Mouse (Mus musculus) bone marrow, adult 2 months (tissue): ENCODE measurements around the gene Epb41l2. TPM values are rescaled to one million over a fixed set of nuclear protein-coding genes. Genes with fewer than 3 reads are reported as not detected.

Experiments
- H3K27ac ChIP-seq: fragments of 200-500 bp; 2 replicates; pipeline ENCODE4 v1.5.1; 2012; ENCODE audit warnings: low read depth, mild to moderate bottlenecking, control low read depth, inconsistent platforms, low read length; ENCODE audit not compliant: control insufficient read depth, poor library complexity, insufficient read depth
- H3K4me1 ChIP-seq: fragments of 200-500 bp; 2 replicates; pipeline ENCODE4 v1.6.1; 2011; ENCODE audit warnings: low read length; ENCODE audit not compliant: control insufficient read depth, insufficient read depth
- H3K4me3 ChIP-seq: fragments of 200-500 bp; replicated peaks from 2 replicates; pipeline ENCODE3; 2011; ENCODE audit warnings: mild to moderate bottlenecking, low read depth, low read length, control low read depth; ENCODE audit not compliant: control insufficient read depth
- CTCF ChIP-seq: fragments of 200-500 bp; IDR thresholded peaks from 2 replicates; pipeline ENCODE4 v1.5.1; 2011; ENCODE audit warnings: low read length, control low read depth; ENCODE audit not compliant: control insufficient read depth, insufficient read depth
- POLR2A ChIP-seq: fragments of 200-500 bp; IDR thresholded peaks from 2 replicates; pipeline ENCODE4 v1.6.1; 2011; ENCODE audit warnings: low read depth, mild to moderate bottlenecking, control low read depth, low read length, borderline replicate concordance; ENCODE audit not compliant: control insufficient read depth
- WGBS: fragments of 180-500 bp; shearing (Covaris S2); methylation state at CpG from one replicate; pipeline ENCODE4 v1.1.7; 2018; 5-methylcytosine and 5-hydroxymethylcytosine counted together
- polyA plus RNA-seq: library from polyadenylated mRNA; stranded (reverse); fragments of >200 nt; gene quantifications from 2 replicates; pipeline ENCODE4 v1.2.4, GENCODE M21; 2011; ENCODE audit warnings: low replicate concordance; ENCODE audit not compliant: missing spikeins, insufficient read depth, insufficient read length

Epb41l2 gene
- polyA plus RNA-seq, 1 experiment = 34.9 TPM

DNA sequence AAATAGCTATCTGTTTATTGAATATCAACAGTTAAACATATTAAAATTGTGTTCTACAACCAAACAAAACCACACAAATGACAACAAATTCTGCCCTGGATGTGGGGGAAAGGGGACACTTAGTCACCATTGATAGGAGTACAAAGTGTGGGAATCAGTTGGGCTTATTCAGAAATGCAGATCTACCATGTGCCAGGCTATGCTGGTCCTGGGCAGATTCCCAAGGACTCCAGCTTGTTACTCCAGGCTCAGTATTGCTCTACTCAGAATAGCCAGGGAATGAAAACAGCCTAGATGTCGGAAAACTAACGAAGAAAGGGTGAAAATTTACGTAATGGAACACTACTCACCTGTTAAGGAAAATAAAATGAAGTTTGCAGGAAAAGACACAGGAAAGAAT lies 5.7 kb upstream of the Epb41l2 start:
- WGBS = 87% methylated on average over 3 of the region's 3 CpGs
- Histone ChIP-seq H3K4me3 (no peak overlapping the region), H3K27ac (no peak overlapping the region), H3K4me1 (no peaks in the 10 kb centered on the region)
- no peak for TF ChIP-seq POLR2A

GRCm38 (mm10) chr10:25354390-25354789 lies 5.2 kb upstream of the Epb41l2 start:
- TF ChIP-seq CTCF (no peak), POLR2A (no peak)
- Histone ChIP-seq H3K4me1 (no peaks in the 10 kb centered on the region), H3K27ac (no peak overlapping the region), H3K4me3 (no peak overlapping the region)
- 85% methylated on average over 7 of the region's 7 CpGs for WGBS

GRCm38 (mm10) chr10:25359959-25360811 lies 587 bp downstream of the Epb41l2 start:
- peaks cover 1% of the 10 kb centered on the region; the same call in 1 of the 2 replicates for H3K4me1 ChIP-seq
- WGBS = under 1% methylated on average over 80 of the region's 84 CpGs
- H3K4me3 ChIP-seq = peak overlapping the region; percentile 85
- H3K27ac ChIP-seq = peak overlapping the region; percentile 72; the same call in 1 of the 2 replicates
- TF ChIP-seq CTCF (no peak), POLR2A (no peak)

DNA sequence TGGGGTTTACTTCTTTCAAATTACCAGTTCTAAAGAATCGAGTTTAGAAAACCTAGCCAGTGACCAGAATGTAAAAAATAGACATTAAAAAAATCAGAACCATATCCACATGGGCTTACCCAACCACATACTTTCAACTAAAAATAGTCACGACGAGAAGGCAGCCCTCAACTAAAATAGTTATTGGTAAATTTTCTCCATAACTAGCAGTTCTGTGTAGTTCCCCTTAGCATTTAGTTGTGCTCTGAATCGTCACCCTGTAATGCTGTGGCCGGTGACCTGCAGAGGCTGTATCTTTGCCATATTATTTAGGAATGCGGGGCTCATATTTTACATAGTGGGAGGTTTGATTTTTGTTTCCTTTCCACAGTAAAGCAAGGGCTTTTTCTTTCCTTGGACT lies 2.6 kb downstream of the Epb41l2 start:
- no peak overlapping the region for H3K27ac ChIP-seq

DNA sequence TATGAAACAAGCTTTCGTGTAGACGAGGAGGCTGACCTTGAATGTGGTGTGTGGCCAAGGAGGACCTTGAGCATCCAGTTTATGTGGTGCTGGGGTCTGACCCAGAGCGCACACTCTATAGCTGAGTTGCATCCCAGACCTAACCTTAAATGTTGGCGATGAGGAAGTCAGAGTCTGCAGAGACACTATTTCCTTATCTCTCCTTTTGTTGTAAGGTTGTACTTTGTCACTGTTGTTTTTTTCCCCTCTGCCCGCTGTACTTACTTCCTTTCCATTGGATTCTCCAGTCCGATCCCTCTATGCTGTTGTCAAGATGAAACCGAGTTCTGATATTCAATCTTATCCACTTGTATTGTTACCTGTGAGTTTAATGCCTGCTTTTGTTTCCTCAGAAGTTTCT lies 5.6 kb downstream of the Epb41l2 start:
- 79% methylated on average over 7 of the region's 7 CpGs for WGBS
- Histone ChIP-seq H3K4me3 (no peak overlapping the region), H3K27ac (no peak overlapping the region), H3K4me1 (peaks cover 1% of the 10 kb centered on the region; the same call in 1 of the 2 replicates)
- no peak for TF ChIP-seq CTCF
- no peak for TF ChIP-seq POLR2A

More for the DNA sequence above, 2.6 kb downstream of the Epb41l2 start:
- TF ChIP-seq CTCF (no peak), POLR2A (no peak)
- 55% methylated on average over 6 of the region's 6 CpGs for WGBS
- no peak overlapping the region for H3K4me3 ChIP-seq
- peaks cover 1% of the 10 kb centered on the region; the same call in 1 of the 2 replicates for H3K4me1 ChIP-seq

GRCm38 (mm10) chr10:25365708-25366107 lies 6.1 kb downstream of the Epb41l2 start:
- Histone ChIP-seq H3K4me3 (no peak overlapping the region), H3K27ac (no peak overlapping the region), H3K4me1 (peaks cover 1% of the 10 kb centered on the region; the same call in 1 of the 2 replicates)
- TF ChIP-seq CTCF (no peak), POLR2A (no peak)
- 58% methylated on average over 7 of the region's 7 CpGs for WGBS

GRCm38 (mm10) chr10:25366691-25367090 lies 7.1 kb downstream of the Epb41l2 start:
- H3K27ac ChIP-seq = no peak overlapping the region
- peaks cover 1% of the 10 kb centered on the region; the same call in 1 of the 2 replicates for H3K4me1 ChIP-seq
- no peak overlapping the region for H3K4me3 ChIP-seq
- 28% methylated on average over 5 of the region's 5 CpGs for WGBS
- TF ChIP-seq POLR2A = no peak
- no peak for TF ChIP-seq CTCF

- Histone ChIP-seq H3K4me3 (no peak overlapping the region), H3K4me1 (peaks cover 1% of the 10 kb centered on the region; the same call in 1 of the 2 replicates), H3K27ac (no peak overlapping the region)
- 71% methylated on average over 3 of the region's 3 CpGs for WGBS
- no peak for TF ChIP-seq CTCF
- no peak for TF ChIP-seq POLR2A
Observed at GRCm38 (mm10) chr10:25368928-25369327, 9.3 kb downstream of the Epb41l2 start.

DNA sequence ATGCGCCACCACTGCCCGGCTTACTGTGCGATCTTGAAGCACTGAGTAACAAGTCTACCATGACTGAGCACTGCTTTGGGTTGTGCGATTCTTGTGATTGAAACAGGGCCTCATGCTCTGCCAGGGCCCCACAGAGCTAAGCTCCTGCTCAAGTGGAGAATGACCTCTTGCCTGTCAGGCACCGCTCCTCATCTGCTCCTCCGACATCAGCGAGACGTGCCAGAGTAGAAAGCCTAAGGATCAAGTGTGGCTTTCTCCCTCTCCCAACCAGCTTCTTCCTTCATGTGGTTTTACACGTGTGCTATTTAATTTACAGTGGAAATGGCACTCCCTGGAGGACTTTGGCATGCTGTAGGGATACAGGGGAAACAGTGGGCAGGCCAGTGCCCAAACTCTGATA lies 10.1 kb downstream of the Epb41l2 start:
- WGBS = 90% methylated on average over 9 of the region's 9 CpGs
- no peak overlapping the region for H3K4me3 ChIP-seq
- TF ChIP-seq POLR2A = no peak
- TF ChIP-seq CTCF = no peak
- peaks cover 1% of the 10 kb centered on the region; the same call in 1 of the 2 replicates for H3K4me1 ChIP-seq
- no peak overlapping the region for H3K27ac ChIP-seq

DNA sequence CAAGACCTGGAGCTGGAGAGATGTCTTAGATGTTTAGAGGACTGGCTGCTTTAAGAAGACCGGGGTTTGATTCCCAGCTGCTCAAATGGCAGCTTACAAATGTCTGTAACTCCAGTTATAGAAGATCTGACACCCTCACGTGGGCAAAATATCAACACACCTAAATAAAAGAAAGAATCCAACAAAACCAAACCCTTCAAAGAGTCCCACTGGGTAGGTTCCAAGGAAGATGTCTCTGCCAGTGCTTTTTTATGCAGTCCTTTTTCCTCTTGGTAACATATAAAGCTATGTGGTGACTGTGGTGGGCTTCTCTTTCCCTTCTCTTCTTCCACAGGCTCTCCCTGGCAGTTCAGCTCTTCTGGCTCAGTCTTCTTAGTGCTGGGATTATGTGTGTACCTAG lies 11.7 kb downstream of the Epb41l2 start:
- TF ChIP-seq POLR2A (no peak), CTCF (no peak)
- Histone ChIP-seq H3K4me1 (no peaks in the 10 kb centered on the region; the same call in 1 of the 2 replicates), H3K27ac (no peak overlapping the region), H3K4me3 (no peak overlapping the region)
- 77% methylated on average over 2 of the region's 2 CpGs for WGBS
